Mouse (Mus musculus): ENCODE results near the gene Olfr980. TPM values are rescaled to one million over a fixed set of nuclear protein-coding genes. Genes with fewer than 3 reads are reported as not detected.
"Not testable (repeated sequence)": the region's sequence is repeated elsewhere in the genome, so short reads cannot be mapped to it uniquely, and the experiment has no call there.

The Olfr980 gene
- not detected in 2 replicates for polyA plus RNA-seq (2015; fragmentation: Nextera tagmentation; extraction: Ambion mirVana)

DNA sequence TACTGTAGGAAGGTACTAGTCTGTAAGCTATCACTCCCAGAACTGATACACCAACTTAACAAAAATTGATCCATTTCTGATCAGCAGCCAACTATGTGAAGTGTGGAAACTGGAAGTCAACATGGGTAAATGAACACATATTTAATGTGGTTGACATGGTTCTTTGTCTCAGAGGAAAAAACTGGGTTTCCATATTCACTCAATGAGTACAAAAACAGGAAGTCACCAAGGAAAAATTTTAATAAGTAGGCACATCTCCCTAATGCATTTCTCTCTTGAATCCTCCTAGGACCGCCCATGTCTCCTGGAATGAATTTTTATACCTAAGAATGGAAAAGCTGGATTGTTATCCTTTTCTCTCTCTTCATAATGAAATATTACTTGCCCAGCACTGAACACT, at the start of gene Olfr980:
TSS of gene Olfr980 (minus strand) at position 101 of the 400 bp plus-strand sequence.
- no peaks in the 10 kb centered on the region for H3K9me3 ChIP-seq (replicated peaks; ENCODE audit: low read length)
- no peak for TF ChIP-seq CTCF (IDR thresholded peaks at IDR 0.05; ENCODE audit: low read depth)
- WGBS = 88% methylated on average over 1 of the region's 1 CpGs
- no peaks in the 10 kb centered on the region for H3K36me3 ChIP-seq (ENCODE audit: insufficient read depth, low read length)
- H3K4me3 ChIP-seq (replicated peaks; ENCODE audit: low read depth, low read length) = no peak within 1 kb of the TSS
- DNase-seq (ENCODE audit: low spot score) (no peak), ATAC-seq (replicated peaks; ENCODE audit: low FRiP score, low read depth) (no peak)
- no peak within 1 kb of the TSS for H3K4me2 ChIP-seq (ENCODE audit: low read length)
- no peak within 1 kb of the TSS for H3K27ac ChIP-seq
- H3K27me3 ChIP-seq (ENCODE audit: insufficient read depth, low read length) = no peaks in the 10 kb centered on the region
- H3K4me1 ChIP-seq (replicated peaks; ENCODE audit: insufficient read depth, low read length) = no peaks in the 10 kb centered on the region
- no peak within 1 kb of the TSS for H3K9ac ChIP-seq (ENCODE audit: low read depth, low read length)

DNA sequence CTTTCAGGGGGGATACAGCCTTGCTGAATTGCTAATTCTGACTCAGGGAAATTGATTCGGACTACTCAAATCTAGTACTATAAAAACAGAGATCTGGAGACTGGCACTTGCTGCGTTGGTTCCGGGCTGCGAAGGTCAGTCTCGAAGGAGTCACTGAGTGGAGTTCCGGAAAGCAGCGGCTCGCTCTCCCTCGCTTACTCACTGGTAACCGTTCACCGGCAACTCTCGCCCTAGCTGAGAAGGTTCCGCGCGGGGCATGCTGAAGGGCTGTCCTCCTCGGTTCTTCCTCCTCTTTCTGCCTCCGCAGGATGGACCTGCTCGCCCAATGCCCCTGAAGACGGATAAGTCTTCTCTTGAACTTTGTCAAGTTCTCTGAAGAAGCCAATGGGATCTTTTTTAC, 40.8 kb upstream of the Olfr980 start:
- 95% methylated on average over 19 of the region's 19 CpGs for WGBS
- no peak overlapping the region for H3K9ac ChIP-seq (ENCODE audit: low read depth, low read length)
- no peak for TF ChIP-seq CTCF (IDR thresholded peaks at IDR 0.05; ENCODE audit: low read depth)
- no peaks in the 10 kb centered on the region for H3K36me3 ChIP-seq (ENCODE audit: insufficient read depth, low read length)
- H3K4me1 ChIP-seq (replicated peaks; ENCODE audit: insufficient read depth, low read length) = no peaks in the 10 kb centered on the region
- no peak overlapping the region for H3K27ac ChIP-seq
- ATAC-seq (replicated peaks; ENCODE audit: low FRiP score, low read depth) (no peak), DNase-seq (ENCODE audit: low spot score) (no peak)
- H3K4me2 ChIP-seq (ENCODE audit: low read length) = no peak overlapping the region
- H3K9me3 ChIP-seq (replicated peaks; ENCODE audit: low read length) = no peaks in the 10 kb centered on the region
- H3K4me3 ChIP-seq (replicated peaks; ENCODE audit: low read depth, low read length) = no peak overlapping the region
- no peaks in the 10 kb centered on the region for H3K27me3 ChIP-seq (ENCODE audit: insufficient read depth, low read length)

DNA sequence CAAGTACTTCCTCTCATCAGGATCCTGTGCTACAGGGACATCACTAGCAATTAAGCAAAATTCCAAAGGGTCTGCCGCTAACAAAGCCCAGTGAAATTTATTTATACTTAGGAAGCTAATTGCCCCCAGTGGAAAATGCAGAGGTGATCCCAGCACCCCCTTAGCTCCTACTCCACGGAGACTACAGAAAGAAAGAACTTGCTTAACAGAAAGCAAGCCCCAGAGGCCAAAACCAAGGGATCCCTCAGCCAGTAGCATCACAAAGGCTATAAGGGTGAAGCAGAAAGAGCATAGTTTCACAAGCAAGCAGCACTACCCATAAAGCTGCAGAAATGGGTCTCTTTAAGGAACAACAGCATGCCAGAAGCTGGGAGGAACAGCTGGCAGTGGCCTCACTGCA, 11.8 kb upstream of the Olfr980 start, which contains the start of gene Olfr981:
TSS of gene Olfr981 (plus strand) at position 301 of the 400 bp plus-strand sequence.
- Histone ChIP-seq H3K4me3 (replicated peaks; ENCODE audit: low read depth, low read length) (no peak within 1 kb of the TSS), H3K4me2 (ENCODE audit: low read length) (no peak within 1 kb of the TSS), H3K27me3 (ENCODE audit: insufficient read depth, low read length) (no peaks in the 10 kb centered on the region), H3K4me1 (replicated peaks; ENCODE audit: insufficient read depth, low read length) (no peaks in the 10 kb centered on the region), H3K27ac (no peak within 1 kb of the TSS), H3K36me3 (ENCODE audit: insufficient read depth, low read length) (no peaks in the 10 kb centered on the region), H3K9me3 (replicated peaks; ENCODE audit: low read length) (no peaks in the 10 kb centered on the region), H3K9ac (ENCODE audit: low read depth, low read length) (no peak within 1 kb of the TSS)
- no peak for DNase-seq (ENCODE audit: low spot score)
- no peak for TF ChIP-seq CTCF (IDR thresholded peaks at IDR 0.05; ENCODE audit: low read depth)
- ATAC-seq (replicated peaks; ENCODE audit: low FRiP score, low read depth) = no peak
- whole genome bisulfite sequencing = 72% methylated on average over 2 of the region's 2 CpGs

DNA sequence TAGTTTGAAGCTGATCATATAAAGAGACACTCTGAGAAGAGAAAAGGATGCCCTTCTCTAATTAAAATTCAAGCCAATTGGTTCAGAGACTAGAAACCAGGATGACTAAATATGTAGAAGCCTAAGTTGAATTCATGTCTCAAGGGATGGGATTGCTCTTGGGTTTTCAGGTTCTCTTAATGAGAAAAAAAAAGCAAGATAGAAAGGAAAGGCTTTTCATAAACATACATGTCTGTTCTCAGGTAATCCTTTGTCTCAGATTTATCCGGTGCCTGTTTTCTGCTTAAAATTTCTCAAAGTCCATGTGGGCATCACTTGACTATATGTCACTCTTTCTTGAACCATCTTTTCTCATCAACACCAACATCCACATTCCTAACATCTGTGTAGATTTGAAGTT, 6.0 kb downstream of the Olfr980 start, which contains the start of gene Olfr979:
TSS of gene Olfr979 (minus strand) at position 101 of the 400 bp plus-strand sequence.
- Histone ChIP-seq H3K4me2 (ENCODE audit: low read length) (no peak within 1 kb of the TSS), H3K27ac (no peak within 1 kb of the TSS), H3K4me3 (replicated peaks; ENCODE audit: low read depth, low read length) (no peak within 1 kb of the TSS), H3K4me1 (replicated peaks; ENCODE audit: insufficient read depth, low read length) (no peaks in the 10 kb centered on the region), H3K9ac (ENCODE audit: low read depth, low read length) (no peak within 1 kb of the TSS), H3K9me3 (replicated peaks; ENCODE audit: low read length) (no peaks in the 10 kb centered on the region), H3K27me3 (ENCODE audit: insufficient read depth, low read length) (no peaks in the 10 kb centered on the region), H3K36me3 (ENCODE audit: insufficient read depth, low read length) (no peaks in the 10 kb centered on the region)
- no peak for DNase-seq (ENCODE audit: low spot score)
- no peak for TF ChIP-seq CTCF (IDR thresholded peaks at IDR 0.05; ENCODE audit: low read depth)
- ATAC-seq (replicated peaks; ENCODE audit: low FRiP score, low read depth) = no peak
- WGBS = 95% methylated on average over 1 of the region's 1 CpGs

DNA sequence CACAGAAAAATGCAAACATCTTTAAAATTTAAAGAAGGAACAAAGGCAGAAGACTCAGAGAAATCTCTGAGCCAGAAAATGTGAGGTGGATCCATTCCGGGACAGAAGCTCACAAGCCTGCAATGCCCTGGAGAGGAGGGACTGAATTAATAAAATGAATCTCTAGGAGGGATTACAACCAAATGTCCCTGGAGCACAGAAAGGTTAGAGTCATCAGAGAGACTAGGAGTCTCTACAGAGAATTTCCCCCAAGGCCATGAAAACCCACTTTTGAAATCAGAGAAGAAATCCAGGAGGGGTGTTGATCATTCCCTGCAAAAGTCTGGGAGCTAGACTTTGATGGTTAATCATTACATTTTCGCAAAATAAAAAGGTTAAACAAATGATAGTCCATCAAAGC, 17.6 kb downstream of the Olfr980 start, which contains the start of gene Olfr978:
TSS of gene Olfr978 (plus strand) at position 301 of the 400 bp plus-strand sequence.
- Histone ChIP-seq H3K36me3 (ENCODE audit: insufficient read depth, low read length) (no peaks in the 10 kb centered on the region), H3K9me3 (replicated peaks; ENCODE audit: low read length) (no peaks in the 10 kb centered on the region), H3K27me3 (ENCODE audit: insufficient read depth, low read length) (no peaks in the 10 kb centered on the region), H3K4me3 (replicated peaks; ENCODE audit: low read depth, low read length) (no peak within 1 kb of the TSS), H3K4me1 (replicated peaks; ENCODE audit: insufficient read depth, low read length) (no peaks in the 10 kb centered on the region), H3K4me2 (ENCODE audit: low read length) (no peak within 1 kb of the TSS), H3K27ac (no peak within 1 kb of the TSS), H3K9ac (ENCODE audit: low read depth, low read length) (no peak within 1 kb of the TSS)
- no peak for TF ChIP-seq CTCF (IDR thresholded peaks at IDR 0.05; ENCODE audit: low read depth)
- ATAC-seq (replicated peaks; ENCODE audit: low FRiP score, low read depth) (no peak), DNase-seq (ENCODE audit: low spot score) (no peak)
- WGBS = 83% methylated on average over 2 of the region's 2 CpGs

DNA sequence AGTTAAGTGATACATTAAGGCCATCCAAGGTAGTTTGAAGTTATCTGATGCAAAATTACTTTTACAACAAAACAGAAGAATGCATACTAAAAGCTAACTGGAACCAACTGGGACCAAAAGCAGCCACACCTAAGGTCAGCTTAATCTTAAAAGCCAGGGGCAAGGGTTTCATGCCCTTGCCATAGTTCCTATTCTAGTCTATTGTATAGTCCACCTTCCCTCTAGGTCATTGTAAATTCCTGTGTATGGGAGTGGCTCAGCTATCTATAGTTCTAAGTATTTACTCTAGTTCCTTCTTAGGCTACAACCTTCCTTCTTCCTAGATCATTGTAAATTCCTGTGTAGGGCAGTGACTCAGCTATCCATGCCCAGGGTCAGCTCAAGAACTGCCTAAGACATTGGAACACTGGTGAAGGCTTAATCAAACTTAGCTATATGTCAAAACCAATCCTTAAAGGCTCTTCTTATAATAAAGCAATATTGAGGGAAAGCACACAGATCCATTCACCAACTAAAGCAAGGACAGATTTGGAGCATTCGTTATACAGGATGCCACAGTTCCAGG, 32.7 kb downstream of the Olfr980 start:
- 85% methylated on average over 1 of the region's 1 CpGs for WGBS

DNA sequence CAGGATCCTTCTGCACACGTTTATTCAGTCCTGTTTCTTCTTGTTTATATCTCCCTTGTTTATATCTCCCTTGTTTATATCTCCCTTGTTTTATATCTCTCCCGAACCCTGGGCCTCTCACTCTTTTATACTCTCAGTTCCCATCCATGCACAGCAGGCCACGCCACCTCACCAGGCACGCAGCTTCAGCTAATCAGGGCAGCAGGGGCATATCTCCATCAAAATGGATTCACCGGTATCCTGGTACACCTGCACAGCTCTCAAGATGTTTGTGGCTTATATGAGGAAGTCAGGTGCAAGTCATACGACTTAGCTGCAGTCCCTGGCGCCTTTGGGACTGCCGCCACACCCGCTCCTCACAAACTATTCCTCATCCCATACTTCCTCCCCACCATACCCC, 48.3 kb downstream of the Olfr980 start, which contains the start of gene Olfr976:
TSS of gene Olfr976 (minus strand) at position 101 of the 400 bp plus-strand sequence.
- 80% methylated on average over 6 of the region's 9 CpGs for WGBS
- DNase-seq (ENCODE audit: low spot score); H3K4me3 ChIP-seq (replicated peaks; ENCODE audit: low read depth, low read length); H3K36me3 ChIP-seq (ENCODE audit: insufficient read depth, low read length); H3K27me3 ChIP-seq (ENCODE audit: insufficient read depth, low read length); H3K4me1 ChIP-seq (replicated peaks; ENCODE audit: insufficient read depth, low read length); ATAC-seq (replicated peaks; ENCODE audit: low FRiP score, low read depth); H3K4me2 ChIP-seq (ENCODE audit: low read length); H3K27ac ChIP-seq; H3K9ac ChIP-seq (ENCODE audit: low read depth, low read length); H3K9me3 ChIP-seq (replicated peaks; ENCODE audit: low read length): not testable (repeated sequence)

More for the DNA sequence above, 32.7 kb downstream of the Olfr980 start:
- H3K4me1 ChIP-seq (replicated peaks; ENCODE audit: insufficient read depth, low read length); H3K36me3 ChIP-seq (ENCODE audit: insufficient read depth, low read length); H3K27me3 ChIP-seq (ENCODE audit: insufficient read depth, low read length); DNase-seq (ENCODE audit: low spot score); H3K4me2 ChIP-seq (ENCODE audit: low read length); H3K4me3 ChIP-seq (replicated peaks; ENCODE audit: low read depth, low read length); H3K9me3 ChIP-seq (replicated peaks; ENCODE audit: low read length); H3K9ac ChIP-seq (ENCODE audit: low read depth, low read length); H3K27ac ChIP-seq; ATAC-seq (replicated peaks; ENCODE audit: low FRiP score, low read depth): not testable (repeated sequence)

Other genes with a start within 250 kb of the Olfr980 start
- gene Olfr968, start 226.3 kb downstream of the Olfr980 start, polyA plus RNA-seq (2015; fragmentation: Nextera tagmentation; extraction: Ambion mirVana) = not detected in 2 replicates
- gene Olfr969, start 218.6 kb downstream of the Olfr980 start, polyA plus RNA-seq (2015; fragmentation: Nextera tagmentation; extraction: Ambion mirVana) = not detected in 2 replicates
- gene Olfr970, start 200.7 kb downstream of the Olfr980 start, polyA plus RNA-seq (2015; fragmentation: Nextera tagmentation; extraction: Ambion mirVana) = not detected in 2 replicates
- not detected in 2 replicates for gene Olfr971, start 172.7 kb downstream of the Olfr980 start, polyA plus RNA-seq (2015; fragmentation: Nextera tagmentation; extraction: Ambion mirVana)
- not detected in 2 replicates for gene Olfr972, start 143.2 kb downstream of the Olfr980 start, polyA plus RNA-seq (2015; fragmentation: Nextera tagmentation; extraction: Ambion mirVana)
- not detected in 2 replicates for gene Olfr229, start 102.2 kb downstream of the Olfr980 start, polyA plus RNA-seq (2015; fragmentation: Nextera tagmentation; extraction: Ambion mirVana)
- not detected in 2 replicates for gene Olfr974, start 72.1 kb downstream of the Olfr980 start, polyA plus RNA-seq (2015; fragmentation: Nextera tagmentation; extraction: Ambion mirVana)
- not detected in 2 replicates for gene Olfr975, start 57.5 kb downstream of the Olfr980 start, polyA plus RNA-seq (2015; fragmentation: Nextera tagmentation; extraction: Ambion mirVana)
- not detected in 2 replicates for gene Olfr976, start 48.4 kb downstream of the Olfr980 start, polyA plus RNA-seq (2015; fragmentation: Nextera tagmentation; extraction: Ambion mirVana)
- not detected in 2 replicates for gene Olfr978, start 17.5 kb downstream of the Olfr980 start, polyA plus RNA-seq (2015; fragmentation: Nextera tagmentation; extraction: Ambion mirVana)
- gene Olfr979, start 6.1 kb downstream of the Olfr980 start, polyA plus RNA-seq (2015; fragmentation: Nextera tagmentation; extraction: Ambion mirVana) = not detected in 2 replicates
- not detected in 2 replicates for gene Olfr981, start 11.9 kb upstream of the Olfr980 start, polyA plus RNA-seq (2015; fragmentation: Nextera tagmentation; extraction: Ambion mirVana)
- not detected in 2 replicates for gene Olfr982, start 64.2 kb upstream of the Olfr980 start, polyA plus RNA-seq (2015; fragmentation: Nextera tagmentation; extraction: Ambion mirVana)
- not detected in 2 replicates for gene Olfr983, start 84.0 kb upstream of the Olfr980 start, polyA plus RNA-seq (2015; fragmentation: Nextera tagmentation; extraction: Ambion mirVana)
- gene Olfr984, start 104.6 kb upstream of the Olfr980 start, polyA plus RNA-seq (2015; fragmentation: Nextera tagmentation; extraction: Ambion mirVana) = not detected in 2 replicates
- gene Olfr985, start 120.6 kb upstream of the Olfr980 start, polyA plus RNA-seq (2015; fragmentation: Nextera tagmentation; extraction: Ambion mirVana) = not detected in 2 replicates
- gene Tmem225, start 138.5 kb upstream of the Olfr980 start, polyA plus RNA-seq (2015; fragmentation: Nextera tagmentation; extraction: Ambion mirVana) = not detected in 2 replicates
- gene Olfr986, start 171.3 kb upstream of the Olfr980 start, polyA plus RNA-seq (2015; fragmentation: Nextera tagmentation; extraction: Ambion mirVana) = 0.06 TPM in 1 of 2 replicates, not detected in the other
- 3.9 and 4.3 TPM in 2 replicates for gene Zfp202, start 182.7 kb upstream of the Olfr980 start, polyA plus RNA-seq (2015; fragmentation: Nextera tagmentation; extraction: Ambion mirVana)